Mouse (Mus musculus) spleen, postnatal 14 days (tissue): ENCODE results near the gene Terb2.

Experiments
- DNase-seq, 2 experiments: peaks; one replicate each; pipeline ENCODE4 v3.0.0; 2021 to 2022; ENCODE audit warnings: low spot score in 2 of 2

Terb2 gene

GRCm38 (mm10) chr2:122186106-122186505 is at the start of gene Terb2, which contains the start of gene Patl2:
TSS of gene Terb2 (plus strand) at chr2:122186272.
TSS of gene Patl2 (minus strand) at chr2:122186189.
- DNase-seq = no peak

GRCm38 (mm10) chr2:122137839-122138465 is 48.1 kb upstream of the Terb2 start:
- DNase-seq = no peak

- DNase-seq = no peak
Measured at GRCm38 (mm10) chr2:122140815-122141214, 45.3 kb upstream of the Terb2 start.

GRCm38 (mm10) chr2:122141332-122141967 is 44.6 kb upstream of the Terb2 start:
- no peak for DNase-seq

- no peak for DNase-seq
Measured at GRCm38 (mm10) chr2:122143111-122143510, 43.0 kb upstream of the Terb2 start.

GRCm38 (mm10) chr2:122145756-122146155 is 40.3 kb upstream of the Terb2 start:
- no peak for DNase-seq

GRCm38 (mm10) chr2:122146687-122147086 is 39.4 kb upstream of the Terb2 start:
- DNase-seq = no peak

- peak; percentile 83 to 93 for DNase-seq
Measured at GRCm38 (mm10) chr2:122147508-122148241, 38.4 kb upstream of the Terb2 start, which contains the start of gene B2m. TSS of gene B2m (plus strand) at chr2:122147686.

GRCm38 (mm10) chr2:122148242-122148917 is 37.7 kb upstream of the Terb2 start:
- DNase-seq = peak; percentile 50 to 57

GRCm38 (mm10) chr2:122149316-122149715 is 36.8 kb upstream of the Terb2 start:
- DNase-seq = no peak

- no peak for DNase-seq
Measured at GRCm38 (mm10) chr2:122149716-122150115, 36.4 kb upstream of the Terb2 start.

GRCm38 (mm10) chr2:122151221-122151620 is 34.9 kb upstream of the Terb2 start:
- no peak for DNase-seq

- no peak for DNase-seq
Measured at GRCm38 (mm10) chr2:122152850-122153249, 33.2 kb upstream of the Terb2 start.

GRCm38 (mm10) chr2:122153681-122154365 is 32.2 kb upstream of the Terb2 start:
- DNase-seq = no peak

- no peak for DNase-seq
Measured at GRCm38 (mm10) chr2:122154479-122154878, 31.6 kb upstream of the Terb2 start.

GRCm38 (mm10) chr2:122155292-122155691 is 30.8 kb upstream of the Terb2 start:
- no peak for DNase-seq

- no peak for DNase-seq
Measured at GRCm38 (mm10) chr2:122156051-122156700, 29.9 kb upstream of the Terb2 start.

GRCm38 (mm10) chr2:122157561-122157960 is 28.5 kb upstream of the Terb2 start:
- no peak for DNase-seq

GRCm38 (mm10) chr2:122158362-122158802 is 27.7 kb upstream of the Terb2 start:
- no peak for DNase-seq

GRCm38 (mm10) chr2:122159667-122160066 is 26.4 kb upstream of the Terb2 start:
- no peak for DNase-seq

GRCm38 (mm10) chr2:122160680-122161079 is 25.4 kb upstream of the Terb2 start, which contains the start of gene Trim69:
TSS of gene Trim69 (plus strand) at chr2:122160700.
- peak; percentile 69 to 78 for DNase-seq
